Mouse (Mus musculus) CH12.LX (cell line): Measurements from ENCODE around the gene Csrp1. TPM values are rescaled to one million over a fixed set of nuclear protein-coding genes. Genes with fewer than 3 reads are reported as not detected.

Experiments
- DNase-seq: peaks from one replicate; pipeline ENCODE4 v3.0.0-alpha.2; 2013; ENCODE audit errors: extremely low read depth
- H3K27ac ChIP-seq: 2 replicates; pipeline ENCODE4 v1.5.1; 2012; ENCODE audit warnings: low read depth, mild to moderate bottlenecking, control low read depth, moderate library complexity; ENCODE audit not compliant: insufficient read depth
- H3K27me3 ChIP-seq: replicated peaks from 2 replicates; pipeline ENCODE3; 2012; ENCODE audit warnings: inconsistent platforms
- H3K36me3 ChIP-seq, 2 experiments: replicated peaks in 1 of 2; 2 replicates each; pipeline versions ENCODE3 to v1.6.1; 2012; ENCODE audit warnings: inconsistent platforms in 1 of 2, low read length in 1 of 2, mild to moderate bottlenecking in 1 of 2, mixed read lengths in 1 of 2, moderate library complexity in 1 of 2; ENCODE audit not compliant: control insufficient read depth in 1 of 2, insufficient read depth in 1 of 2
- H3K4me1 ChIP-seq, 2 experiments: 2 replicates each; pipeline ENCODE4 v1.6.1; 2012; ENCODE audit warnings: inconsistent platforms in 1 of 2, moderate library complexity in 1 of 2; ENCODE audit not compliant: insufficient read depth in 2 of 2, control insufficient read depth in 1 of 2
- H3K4me2 ChIP-seq: 2 replicates; pipeline ENCODE4 v1.6.1; 2012; ENCODE audit warnings: low read depth, mild to moderate bottlenecking, control low read depth; ENCODE audit not compliant: poor library complexity, insufficient read depth, severe bottlenecking
- H3K4me3 ChIP-seq, 3 experiments: fragments of 150-350 bp in 1 of 3; sonication (generic) in 1 of 3; replicated peaks in 1 of 3; 2 replicates each; pipeline versions ENCODE3 to v1.5.1; 2011 to 2012; ENCODE audit warnings: low read depth in 2 of 3, low read length in 2 of 3, mild to moderate bottlenecking in 2 of 3, moderate library complexity in 2 of 3, control low read depth in 1 of 3, improper control_type of control experiment in 1 of 3, inconsistent platforms in 1 of 3, mixed read lengths in 1 of 3; ENCODE audit not compliant: poor library complexity in 1 of 3
- H3K79me2 ChIP-seq: replicated peaks from 2 replicates; pipeline ENCODE4 v1.6.1; 2012; ENCODE audit warnings: mild to moderate bottlenecking, moderate library complexity; ENCODE audit not compliant: control insufficient read depth, poor library complexity, insufficient read depth, severe bottlenecking; ENCODE audit errors: extremely low read depth
- H3K9ac ChIP-seq: 2 replicates; pipeline ENCODE4 v1.6.1; 2012; ENCODE audit warnings: low read depth, mild to moderate bottlenecking, control low read depth, moderate library complexity; ENCODE audit not compliant: insufficient read depth
- H3K9me3 ChIP-seq: replicated peaks from 2 replicates; pipeline ENCODE3; 2012; ENCODE audit warnings: low read length, inconsistent platforms, mixed read lengths
- BHLHE40 ChIP-seq: IDR thresholded peaks from 2 replicates; pipeline ENCODE4 v1.6.1; 2011; ENCODE audit warnings: mild to moderate bottlenecking, low read depth, low read length, improper control_type of control experiment
- CHD1 ChIP-seq: IDR thresholded peaks from 2 replicates; pipeline ENCODE4 v1.6.1; 2012; ENCODE audit warnings: low read depth, low read length, improper control_type of control experiment, inconsistent platforms
- CTCF ChIP-seq, 2 experiments: IDR thresholded peaks in 1 of 2; conservative IDR thresholded peaks in 1 of 2; 2 replicates each; pipeline ENCODE4 v1.5.1; 2011 to 2012; ENCODE audit warnings: low read depth in 2 of 2, low read length in 2 of 2, improper control_type of control experiment in 1 of 2, inconsistent platforms in 1 of 2, mild to moderate bottlenecking in 1 of 2, moderate library complexity in 1 of 2
- E2F4 ChIP-seq: IDR thresholded peaks from 2 replicates; pipeline ENCODE4 v1.6.1; 2011; ENCODE audit warnings: low read depth, low read length, improper control_type of control experiment; ENCODE audit not compliant: insufficient replicate concordance
- ELF1 ChIP-seq: IDR thresholded peaks from 2 replicates; pipeline ENCODE4 v1.6.1; 2014; ENCODE audit warnings: low read depth, mild to moderate bottlenecking, inconsistent platforms, low read length, improper control_type of control experiment
- IRF4 ChIP-seq: IDR thresholded peaks from 2 replicates; pipeline ENCODE4 v1.6.1; 2014; ENCODE audit warnings: low read depth, mild to moderate bottlenecking, inconsistent platforms, low read length, improper control_type of control experiment
- JUN ChIP-seq: IDR thresholded peaks from 2 replicates; pipeline ENCODE4 v1.6.1; 2011; ENCODE audit warnings: low read depth, mild to moderate bottlenecking, low read length, improper control_type of control experiment, moderate library complexity; ENCODE audit not compliant: insufficient read depth
- KAT2A ChIP-seq: IDR thresholded peaks from 2 replicates; pipeline ENCODE4 v1.6.1; 2012; ENCODE audit warnings: low read length, improper control_type of control experiment, inconsistent platforms; ENCODE audit not compliant: insufficient replicate concordance
- MAX ChIP-seq: IDR thresholded peaks from 2 replicates; pipeline ENCODE4 v1.6.1; 2011; ENCODE audit warnings: low read length, improper control_type of control experiment
- MXI1 ChIP-seq: IDR thresholded peaks from 2 replicates; pipeline ENCODE4 v1.6.1; 2011; ENCODE audit warnings: mild to moderate bottlenecking, low read depth, low read length, improper control_type of control experiment
- PAX5 ChIP-seq: IDR thresholded peaks from 2 replicates; pipeline ENCODE4 v1.6.1; 2012; ENCODE audit warnings: low read length, inconsistent platforms, mixed read lengths
- RAD21 ChIP-seq: IDR thresholded peaks from 2 replicates; pipeline ENCODE4 v1.6.1; 2011; ENCODE audit warnings: low read depth, mild to moderate bottlenecking, low read length, improper control_type of control experiment, moderate library complexity
- TBP ChIP-seq: conservative IDR thresholded peaks from 2 replicates; pipeline ENCODE4 v1.6.1; 2011; ENCODE audit warnings: low read depth, low read length, improper control_type of control experiment
- USF1 ChIP-seq: IDR thresholded peaks from 2 replicates; pipeline ENCODE4 v1.6.1; 2014; ENCODE audit warnings: low read depth, mild to moderate bottlenecking, inconsistent platforms, low read length, improper control_type of control experiment
- ZC3H11A ChIP-seq: IDR thresholded peaks from 2 replicates; pipeline ENCODE4 v1.6.1; 2012; ENCODE audit warnings: low read depth, mild to moderate bottlenecking, inconsistent platforms, low read length, improper control_type of control experiment
- ZKSCAN1 ChIP-seq: IDR thresholded peaks from 2 replicates; pipeline ENCODE4 v1.6.1; 2012; ENCODE audit warnings: low read depth, inconsistent platforms, low read length, improper control_type of control experiment, borderline replicate concordance
- ZMIZ1 ChIP-seq: IDR thresholded peaks from 2 replicates; pipeline ENCODE4 v1.6.1; 2012; ENCODE audit warnings: low read depth, mild to moderate bottlenecking, inconsistent platforms, low read length, improper control_type of control experiment
- ZNF384 ChIP-seq: IDR thresholded peaks from 2 replicates; pipeline ENCODE4 v1.6.1; 2012; ENCODE audit warnings: low read depth, low read length, improper control_type of control experiment, inconsistent platforms
- dilution Hi-C: fragments of 300-500 bp; cut with MboI; formaldehyde crosslinking; loops from 2 replicates; pipeline ENCODE4 v1.14.3; 2020; ENCODE audit warnings: low sequenced_read_pairs; ENCODE audit not compliant: extremely low pct_unique_long_range_greater_than_20kb, extremely low pct_ligation_motif_present
- in situ Hi-C: fragments of 300-500 bp; cut with MboI; formaldehyde crosslinking; loops from 3 replicates; pipeline ENCODE4 v1.14.3; 2019; ENCODE audit warnings: low sequenced_read_pairs, low pct_ligation_motif_present, low pct_unique_long_range_greater_than_20kb, mixed read lengths
- polyA plus RNA-seq: library from polyadenylated mRNA; unstranded; fragments of >175 nt; gene quantifications from 2 replicates; pipeline ENCODE4 v1.2.1, GENCODE M21; 2012; ENCODE audit warnings: low read depth; ENCODE audit not compliant: insufficient read length
- total RNA-seq, 2 experiments: library from RNA; depleted of rRNA; stranded (reverse); fragments of 300-350 nt in 1 of 2; fragments of >200 nt in 1 of 2; gene quantifications; 2 replicates each; pipeline ENCODE4 v1.2.3; 2012 to 2014

The Csrp1 gene
- total and polyA plus RNA-seq, 3 experiments, result 45.9 to 54.3 (median 49.4) TPM

GRCm38 (mm10) chr1:135676247-135676646, 43.6 kb upstream of the Csrp1 start:
- no peak overlapping the region for H3K27ac ChIP-seq
- no peaks in the 10 kb centered on the region for H3K36me3 ChIP-seq
- peaks cover 0 to 5% of the 10 kb centered on the region in 2 experiments; a peak in 2 of 4 replicates for H3K4me1 ChIP-seq
- H3K4me3 ChIP-seq, result no peak overlapping the region
- no peak for DNase-seq
- no peak overlapping the region for H3K4me2 ChIP-seq
- H3K9ac ChIP-seq, result no peak overlapping the region
- in situ Hi-C loops (no loop called here), dilution Hi-C loops (no loop called here)
- no peaks in the 10 kb centered on the region for H3K79me2 ChIP-seq
- no peaks in the 10 kb centered on the region for H3K9me3 ChIP-seq
- TF ChIP-seq IRF4, result no peak
- no peak for TF ChIP-seq MAX
- no peak for TF ChIP-seq ZKSCAN1
- TF ChIP-seq USF1, result no peak
- TF ChIP-seq TBP, result no peak
- no peak for TF ChIP-seq E2F4
- H3K27me3 ChIP-seq, result peaks cover 58% of the 10 kb centered on the region

GRCm38 (mm10) chr1:135676938-135677682, 42.8 kb upstream of the Csrp1 start:
- in situ Hi-C loops, result no loop called here
- TF ChIP-seq PAX5, result no peak
- TF ChIP-seq RAD21, result no peak
- TF ChIP-seq TBP, result no peak
- no peak for TF ChIP-seq ZMIZ1
- no peak for TF ChIP-seq USF1
- no peak for TF ChIP-seq KAT2A
- no peak for TF ChIP-seq ELF1
- no peak for TF ChIP-seq BHLHE40
- no peaks in the 10 kb centered on the region for H3K9me3 ChIP-seq

GRCm38 (mm10) chr1:135678145-135678544, 41.7 kb upstream of the Csrp1 start:
- DNase-seq, result no peak
- no peaks in the 10 kb centered on the region for H3K36me3 ChIP-seq
- TF ChIP-seq PAX5 (no peak), ZC3H11A (no peak), MAX (no peak), ZKSCAN1 (no peak), ZMIZ1 (no peak), CTCF (conservative IDR thresholded peaks at IDR 0.05 in 1 of 2, IDR thresholded peaks at IDR 0.05 in 1 of 2; ENCODE audit: low read depth in 2 of 2, low read length in 2 of 2) (no peak), ZNF384 (no peak), BHLHE40 (no peak), USF1 (no peak), CHD1 (no peak), MXI1 (no peak), JUN (no peak)
- TF ChIP-seq, all 38 proteins: peak for 0
- in situ Hi-C loops (no loop called here), dilution Hi-C loops (no loop called here)
- Histone ChIP-seq H3K4me1 (peaks cover 0 to 6% of the 10 kb centered on the region in 2 experiments; a peak in 2 of 4 replicates), H3K79me2 (no peaks in the 10 kb centered on the region), H3K9me3 (no peaks in the 10 kb centered on the region), H3K9ac (no peak overlapping the region), H3K27ac (no peak overlapping the region), H3K27me3 (peaks cover 57% of the 10 kb centered on the region), H3K4me2 (no peak overlapping the region), H3K4me3 (no peak overlapping the region)

More at GRCm38 (mm10) chr1:135676938-135677682, 42.8 kb upstream of the Csrp1 start:
- H3K4me2 ChIP-seq, result no peak overlapping the region
- DNase-seq, result no peak
- dilution Hi-C loops, result no loop called here
- H3K36me3 ChIP-seq, result no peaks in the 10 kb centered on the region
- H3K79me2 ChIP-seq, result no peaks in the 10 kb centered on the region
- H3K4me3 ChIP-seq, result no peak overlapping the region
- H3K4me1 ChIP-seq, result peaks cover 0 to 6% of the 10 kb centered on the region in 2 experiments; a peak in 2 of 4 replicates
- H3K27ac ChIP-seq, result no peak overlapping the region
- H3K27me3 ChIP-seq, result peaks cover 59% of the 10 kb centered on the region
- H3K9ac ChIP-seq, result no peak overlapping the region
